Mouse (Mus musculus): ENCODE results near the gene Ampd3. TPM values are rescaled to one million over a fixed set of nuclear protein-coding genes. Genes with fewer than 3 reads are reported as not detected.

The Ampd3 gene
- polyA plus RNA-seq, 1 experiment: 6.9 TPM

GRCm38 (mm10) chr7:110731091-110731967 lies 36.7 kb upstream of the Ampd3 start:
- H3K27ac ChIP-seq (ENCODE audit: insufficient read depth, low read depth, low read length): no peak overlapping the region
- H3K36me3 ChIP-seq (ENCODE audit: control insufficient read depth, insufficient read depth, low read length): no peaks in the 10 kb centered on the region
- WGBS: 82% methylated on average over 6 of the region's 6 CpGs
- H3K4me3 ChIP-seq (ENCODE audit: low read depth, low read length): no peak overlapping the region
- TF ChIP-seq CTCF (IDR thresholded peaks at IDR 0.05; ENCODE audit: extremely low read depth, insufficient read length, insufficient replicate concordance, low read depth, low read length) (no peak), POLR2A (IDR thresholded peaks at IDR 0.05; ENCODE audit: low read depth, low read length) (no peak)
- no peaks in the 10 kb centered on the region for H3K4me1 ChIP-seq (ENCODE audit: control insufficient read depth, insufficient read depth, insufficient read length, low read length)
- no peaks in the 10 kb centered on the region for H3K27me3 ChIP-seq (ENCODE audit: control insufficient read depth, insufficient read depth, low read length)

GRCm38 (mm10) chr7:110732001-110732632 lies 35.9 kb upstream of the Ampd3 start:
- no peak overlapping the region for H3K4me3 ChIP-seq (ENCODE audit: low read depth, low read length)
- no peak overlapping the region for H3K27ac ChIP-seq (ENCODE audit: insufficient read depth, low read depth, low read length)
- H3K27me3 ChIP-seq (ENCODE audit: control insufficient read depth, insufficient read depth, low read length): no peaks in the 10 kb centered on the region
- WGBS: 86% methylated on average over 12 of the region's 12 CpGs
- no peaks in the 10 kb centered on the region for H3K4me1 ChIP-seq (ENCODE audit: control insufficient read depth, insufficient read depth, insufficient read length, low read length)
- no peaks in the 10 kb centered on the region for H3K36me3 ChIP-seq (ENCODE audit: control insufficient read depth, insufficient read depth, low read length)
- TF ChIP-seq CTCF (IDR thresholded peaks at IDR 0.05; ENCODE audit: extremely low read depth, insufficient read length, insufficient replicate concordance, low read depth, low read length) (no peak), POLR2A (IDR thresholded peaks at IDR 0.05; ENCODE audit: low read depth, low read length) (no peak)

- TF ChIP-seq CTCF (IDR thresholded peaks at IDR 0.05; ENCODE audit: extremely low read depth, insufficient read length, insufficient replicate concordance, low read depth, low read length) (no peak), POLR2A (IDR thresholded peaks at IDR 0.05; ENCODE audit: low read depth, low read length) (no peak)
- H3K4me3 ChIP-seq (ENCODE audit: low read depth, low read length): no peak overlapping the region
- H3K36me3 ChIP-seq (ENCODE audit: control insufficient read depth, insufficient read depth, low read length): no peaks in the 10 kb centered on the region
- 0 out of 2 replicates have a peak, but pooled peaks cover 2% of the 10 kb centered on the region for H3K4me1 ChIP-seq (ENCODE audit: control insufficient read depth, insufficient read depth, insufficient read length, low read length)
- H3K27ac ChIP-seq (ENCODE audit: insufficient read depth, low read depth, low read length): no peak overlapping the region
- whole genome bisulfite sequencing: 44% methylated on average over 2 of the region's 2 CpGs
- H3K27me3 ChIP-seq (ENCODE audit: control insufficient read depth, insufficient read depth, low read length): no peaks in the 10 kb centered on the region
Observed at GRCm38 (mm10) chr7:110736914-110737313, 31.1 kb upstream of the Ampd3 start.

GRCm38 (mm10) chr7:110739764-110740163 lies 28.2 kb upstream of the Ampd3 start:
- Histone ChIP-seq H3K36me3 (ENCODE audit: control insufficient read depth, insufficient read depth, low read length) (no peaks in the 10 kb centered on the region), H3K4me3 (ENCODE audit: low read depth, low read length) (no peak overlapping the region), H3K4me1 (ENCODE audit: control insufficient read depth, insufficient read depth, insufficient read length, low read length) (0 out of 2 replicates have a peak, but pooled peaks cover 2% of the 10 kb centered on the region), H3K27ac (ENCODE audit: insufficient read depth, low read depth, low read length) (peak overlapping the region; percentile 30; the same call in 1 of the 2 replicates), H3K27me3 (ENCODE audit: control insufficient read depth, insufficient read depth, low read length) (no peaks in the 10 kb centered on the region)
- whole genome bisulfite sequencing: 66% methylated on average over 5 of the region's 5 CpGs
- TF ChIP-seq CTCF (IDR thresholded peaks at IDR 0.05; ENCODE audit: extremely low read depth, insufficient read length, insufficient replicate concordance, low read depth, low read length) (no peak), POLR2A (IDR thresholded peaks at IDR 0.05; ENCODE audit: low read depth, low read length) (no peak)

GRCm38 (mm10) chr7:110740188-110740587 lies 27.8 kb upstream of the Ampd3 start:
- TF ChIP-seq POLR2A (IDR thresholded peaks at IDR 0.05; ENCODE audit: low read depth, low read length) (no peak), CTCF (IDR thresholded peaks at IDR 0.05; ENCODE audit: extremely low read depth, insufficient read length, insufficient replicate concordance, low read depth, low read length) (no peak)
- WGBS: 86% methylated on average over 2 of the region's 2 CpGs
- Histone ChIP-seq H3K36me3 (ENCODE audit: control insufficient read depth, insufficient read depth, low read length) (no peaks in the 10 kb centered on the region), H3K4me1 (ENCODE audit: control insufficient read depth, insufficient read depth, insufficient read length, low read length) (0 out of 2 replicates have a peak, but pooled peaks cover 2% of the 10 kb centered on the region), H3K27ac (ENCODE audit: insufficient read depth, low read depth, low read length) (no peak overlapping the region), H3K4me3 (ENCODE audit: low read depth, low read length) (no peak overlapping the region), H3K27me3 (ENCODE audit: control insufficient read depth, insufficient read depth, low read length) (no peaks in the 10 kb centered on the region)

- Histone ChIP-seq H3K4me1 (ENCODE audit: control insufficient read depth, insufficient read depth, insufficient read length, low read length) (0 out of 2 replicates have a peak, but pooled peaks cover 2% of the 10 kb centered on the region), H3K27me3 (ENCODE audit: control insufficient read depth, insufficient read depth, low read length) (no peaks in the 10 kb centered on the region), H3K27ac (ENCODE audit: insufficient read depth, low read depth, low read length) (no peak overlapping the region), H3K4me3 (ENCODE audit: low read depth, low read length) (no peak overlapping the region), H3K36me3 (ENCODE audit: control insufficient read depth, insufficient read depth, low read length) (no peaks in the 10 kb centered on the region)
- WGBS: 82% methylated on average over 5 of the region's 5 CpGs
- TF ChIP-seq POLR2A (IDR thresholded peaks at IDR 0.05; ENCODE audit: low read depth, low read length) (no peak), CTCF (IDR thresholded peaks at IDR 0.05; ENCODE audit: extremely low read depth, insufficient read length, insufficient replicate concordance, low read depth, low read length) (no peak)
Observed at GRCm38 (mm10) chr7:110742022-110742421, 26.0 kb upstream of the Ampd3 start.

GRCm38 (mm10) chr7:110746087-110746562 lies 21.9 kb upstream of the Ampd3 start:
- TF ChIP-seq POLR2A (IDR thresholded peaks at IDR 0.05; ENCODE audit: low read depth, low read length) (no peak), CTCF (IDR thresholded peaks at IDR 0.05; ENCODE audit: extremely low read depth, insufficient read length, insufficient replicate concordance, low read depth, low read length) (no peak)
- H3K4me3 ChIP-seq (ENCODE audit: low read depth, low read length): no peak overlapping the region
- WGBS: 93% methylated on average over 5 of the region's 5 CpGs
- no peak overlapping the region for H3K27ac ChIP-seq (ENCODE audit: insufficient read depth, low read depth, low read length)
- H3K36me3 ChIP-seq (ENCODE audit: control insufficient read depth, insufficient read depth, low read length): no peaks in the 10 kb centered on the region
- H3K27me3 ChIP-seq (ENCODE audit: control insufficient read depth, insufficient read depth, low read length): no peaks in the 10 kb centered on the region
- H3K4me1 ChIP-seq (ENCODE audit: control insufficient read depth, insufficient read depth, insufficient read length, low read length): no peaks in the 10 kb centered on the region

Data from small intestine, adult 2 months (tissue).